Mouse (Mus musculus) midbrain, embryonic 10.5 days (tissue): ENCODE data around the gene Ccdc34. TPM values are rescaled to one million over a fixed set of nuclear protein-coding genes. Genes with fewer than 3 reads are reported as not detected.
A peak's percentile ranks its signal among the peaks of the same experiment; 100 is the strongest.

Experiments
- DNase-seq: peaks from one replicate; pipeline ENCODE4 v3.0.0-alpha.2; 2017; ENCODE audit warnings: low spot score
- H3K27ac ChIP-seq: fragments of 300-500 bp; sonication (generic); replicated peaks from 2 replicates; pipeline ENCODE4 v1.5.1; 2016; ENCODE audit warnings: mild to moderate bottlenecking
- H3K27me3 ChIP-seq: fragments of 300-500 bp; sonication (generic); 2 replicates; pipeline ENCODE4 v1.6.1; 2016; ENCODE audit warnings: low read depth, mild to moderate bottlenecking; ENCODE audit not compliant: poor library complexity, severe bottlenecking
- H3K36me3 ChIP-seq: fragments of 300-500 bp; sonication (generic); 2 replicates; pipeline ENCODE4 v1.6.1; 2016; ENCODE audit warnings: mild to moderate bottlenecking, moderate library complexity
- H3K4me1 ChIP-seq: fragments of 300-500 bp; sonication (generic); 2 replicates; pipeline ENCODE4 v1.6.1; 2016
- H3K4me3 ChIP-seq: fragments of 300-500 bp; sonication (generic); 2 replicates; pipeline ENCODE4 v1.5.1; 2016; ENCODE audit warnings: mild to moderate bottlenecking, moderate library complexity
- H3K9me3 ChIP-seq: fragments of 300-500 bp; sonication (generic); replicated peaks from 2 replicates; pipeline ENCODE4 v1.6.1; 2016; ENCODE audit warnings: mild to moderate bottlenecking
- WGBS: fragments of 180-500 bp; shearing (Covaris S2); methylation state at CpG from one replicate; pipeline ENCODE4 v1.1.7; 2016; 5-methylcytosine and 5-hydroxymethylcytosine counted together
- polyA plus RNA-seq: library from polyadenylated mRNA; unstranded; fragments of >200 nt; fragmentation: Nextera tagmentation; extraction: Ambion mirVana; gene quantifications from 2 replicates; pipeline ENCODE4 v1.2.1, GENCODE M21; 2016

Ccdc34 gene
- polyA plus RNA-seq, 1 experiment from 2014 or later, result 60.2 TPM

- H3K36me3 ChIP-seq, result no peaks in the 10 kb centered on the region
- H3K4me1 ChIP-seq, result peaks cover 8% of the 10 kb centered on the region; the same call in 1 of the 2 replicates
- no peak overlapping the region for H3K27ac ChIP-seq
- H3K4me3 ChIP-seq, result no peak overlapping the region
- no peak for DNase-seq
- H3K27me3 ChIP-seq, result no peaks in the 10 kb centered on the region
- H3K9me3 ChIP-seq, result no peaks in the 10 kb centered on the region
- 36% methylated on average over 4 of the region's 4 CpGs for WGBS
Observed at GRCm38 (mm10) chr2:110058424-110058823, 40.8 kb downstream of the Ccdc34 start.

- Histone ChIP-seq H3K27me3 (no peaks in the 10 kb centered on the region), H3K4me3 (no peak overlapping the region), H3K9me3 (no peaks in the 10 kb centered on the region), H3K27ac (no peak overlapping the region), H3K36me3 (no peaks in the 10 kb centered on the region), H3K4me1 (peaks cover 4% of the 10 kb centered on the region; the same call in 1 of the 2 replicates)
- no peak for DNase-seq
- 81% methylated on average over 1 of the region's 1 CpGs for WGBS
Observed at GRCm38 (mm10) chr2:110063131-110063530, 45.5 kb downstream of the Ccdc34 start.

- Histone ChIP-seq H3K4me1 (no peaks in the 10 kb centered on the region), H3K36me3 (no peaks in the 10 kb centered on the region), H3K9me3 (no peaks in the 10 kb centered on the region), H3K4me3 (no peak overlapping the region), H3K27me3 (no peaks in the 10 kb centered on the region), H3K27ac (no peak overlapping the region)
- DNase-seq, result no peak
Observed at GRCm38 (mm10) chr2:110068916-110069315, 51.3 kb downstream of the Ccdc34 start.

- H3K4me1 ChIP-seq, result no peaks in the 10 kb centered on the region
- no peak overlapping the region for H3K27ac ChIP-seq
- H3K4me3 ChIP-seq, result no peak overlapping the region
- no peaks in the 10 kb centered on the region for H3K27me3 ChIP-seq
- 89% methylated on average over 6 of the region's 6 CpGs for WGBS
- no peaks in the 10 kb centered on the region for H3K9me3 ChIP-seq
- DNase-seq, result no peak
- H3K36me3 ChIP-seq, result no peaks in the 10 kb centered on the region
Observed at GRCm38 (mm10) chr2:110073023-110073422, 55.4 kb downstream of the Ccdc34 start.

- Histone ChIP-seq H3K27me3 (no peaks in the 10 kb centered on the region), H3K36me3 (no peaks in the 10 kb centered on the region), H3K27ac (no peak overlapping the region), H3K4me1 (no peaks in the 10 kb centered on the region), H3K4me3 (no peak overlapping the region), H3K9me3 (no peaks in the 10 kb centered on the region)
- 91% methylated on average over 6 of the region's 6 CpGs for WGBS
- DNase-seq, result no peak
Observed at GRCm38 (mm10) chr2:110074646-110075452, 57.2 kb downstream of the Ccdc34 start.

GRCm38 (mm10) chr2:110077240-110077639 lies 59.6 kb downstream of the Ccdc34 start:
- WGBS, result 92% methylated on average over 2 of the region's 2 CpGs
- DNase-seq, result no peak
- Histone ChIP-seq H3K27me3 (no peaks in the 10 kb centered on the region), H3K4me3 (no peak overlapping the region), H3K36me3 (no peaks in the 10 kb centered on the region), H3K9me3 (no peaks in the 10 kb centered on the region), H3K4me1 (no peaks in the 10 kb centered on the region), H3K27ac (no peak overlapping the region)

GRCm38 (mm10) chr2:110077655-110078054 lies 60.0 kb downstream of the Ccdc34 start:
- H3K36me3 ChIP-seq, result no peaks in the 10 kb centered on the region
- H3K9me3 ChIP-seq, result no peaks in the 10 kb centered on the region
- DNase-seq, result no peak
- H3K4me1 ChIP-seq, result no peaks in the 10 kb centered on the region
- H3K4me3 ChIP-seq, result no peak overlapping the region
- no peaks in the 10 kb centered on the region for H3K27me3 ChIP-seq
- 82% methylated on average over 2 of the region's 2 CpGs for WGBS
- H3K27ac ChIP-seq, result no peak overlapping the region

GRCm38 (mm10) chr2:110080532-110080931 lies 62.9 kb downstream of the Ccdc34 start:
- DNase-seq, result no peak
- Histone ChIP-seq H3K4me1 (no peaks in the 10 kb centered on the region), H3K27ac (no peak overlapping the region), H3K4me3 (no peak overlapping the region), H3K36me3 (no peaks in the 10 kb centered on the region), H3K27me3 (no peaks in the 10 kb centered on the region), H3K9me3 (no peaks in the 10 kb centered on the region)
- 79% methylated on average over 6 of the region's 6 CpGs for WGBS

- Histone ChIP-seq H3K4me3 (no peak overlapping the region), H3K27me3 (no peaks in the 10 kb centered on the region), H3K9me3 (no peaks in the 10 kb centered on the region), H3K4me1 (no peaks in the 10 kb centered on the region), H3K27ac (no peak overlapping the region), H3K36me3 (no peaks in the 10 kb centered on the region)
- 86% methylated on average over 2 of the region's 2 CpGs for WGBS
- DNase-seq, result no peak
Observed at GRCm38 (mm10) chr2:110082975-110083374, 65.4 kb downstream of the Ccdc34 start.

GRCm38 (mm10) chr2:110085701-110086143 lies 68.1 kb downstream of the Ccdc34 start:
- Histone ChIP-seq H3K27me3 (no peaks in the 10 kb centered on the region), H3K36me3 (no peaks in the 10 kb centered on the region), H3K27ac (no peak overlapping the region), H3K4me3 (no peak overlapping the region), H3K4me1 (no peaks in the 10 kb centered on the region), H3K9me3 (no peaks in the 10 kb centered on the region)
- peak; percentile 18 for DNase-seq
- WGBS, result 76% methylated on average over 3 of the region's 3 CpGs

GRCm38 (mm10) chr2:110114133-110114532 lies 96.5 kb downstream of the Ccdc34 start:
- no peak for DNase-seq
- H3K27me3 ChIP-seq, result no peaks in the 10 kb centered on the region
- H3K27ac ChIP-seq, result no peak overlapping the region
- H3K4me1 ChIP-seq, result no peaks in the 10 kb centered on the region
- WGBS, result 93% methylated on average over 3 of the region's 3 CpGs
- H3K36me3 ChIP-seq, result no peaks in the 10 kb centered on the region
- no peak overlapping the region for H3K4me3 ChIP-seq
- H3K9me3 ChIP-seq, result no peaks in the 10 kb centered on the region

- no peaks in the 10 kb centered on the region for H3K36me3 ChIP-seq
- DNase-seq, result no peak
- H3K9me3 ChIP-seq, result no peaks in the 10 kb centered on the region
- no peaks in the 10 kb centered on the region for H3K27me3 ChIP-seq
- 88% methylated on average over 2 of the region's 2 CpGs for WGBS
- H3K27ac ChIP-seq, result no peak overlapping the region
- no peak overlapping the region for H3K4me3 ChIP-seq
- no peaks in the 10 kb centered on the region for H3K4me1 ChIP-seq
Observed at GRCm38 (mm10) chr2:110129396-110129795, 111.8 kb downstream of the Ccdc34 start.

- Histone ChIP-seq H3K4me1 (no peaks in the 10 kb centered on the region), H3K4me3 (no peak overlapping the region), H3K27me3 (no peaks in the 10 kb centered on the region), H3K27ac (no peak overlapping the region), H3K36me3 (no peaks in the 10 kb centered on the region), H3K9me3 (no peaks in the 10 kb centered on the region)
- no peak for DNase-seq
- WGBS, result 57% methylated on average over 2 of the region's 2 CpGs
Observed at GRCm38 (mm10) chr2:110131573-110131972, 114.0 kb downstream of the Ccdc34 start.
